Comparison of ENCODE assay signal across 10 mouse cellular contexts in the genomic region with DNA sequence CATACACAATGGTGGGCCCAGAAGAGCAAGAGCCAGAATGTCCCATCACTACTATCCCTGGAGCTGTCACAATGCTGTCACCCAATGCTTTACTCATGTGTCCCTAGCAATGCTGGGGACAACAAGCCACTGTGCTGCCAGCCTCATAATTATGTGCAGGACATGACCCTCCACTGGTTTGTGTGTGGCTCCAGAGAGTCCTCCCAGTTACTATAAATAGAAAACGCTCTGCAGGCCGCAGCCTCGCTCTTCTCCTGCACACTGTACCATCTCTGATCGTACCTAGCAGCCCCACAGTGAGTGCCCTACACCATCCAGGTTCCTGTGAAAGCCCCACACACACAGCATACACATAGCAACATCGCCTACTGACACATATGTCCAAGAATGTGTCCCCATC. TPM values are rescaled to one million over a fixed set of nuclear protein-coding genes. Genes with fewer than 3 reads are reported as not detected.
DNase-seq lines count a peak whose midpoint lies in the region; ATAC-seq lines count a peak whose summit lies in the region.
"Had no signal": no experiment of that assay in that cellular context is flagged by ENCODE, and none has a peak within 500 bp of the region (broad histone marks: within the 10 kb centered on the region; RNA-seq: fewer than 3 reads in every experiment).

No protein-coding gene starts in this region.

- no peak for ATAC-seq in megakaryocyte, adult 5-6 weeks (ENCODE audit: poor library complexity, severe bottlenecking)
- no peak for ATAC-seq in neural tube, embryonic 15.5 days (ENCODE audit: low FRiP score)

- H3K4me1 ChIP-seq in megakaryocyte, embryonic 14.5 days = peaks cover 53% of the 10 kb centered on the region
- peaks cover 29% of the 10 kb centered on the region for H3K4me1 ChIP-seq in neural tube, embryonic 15.5 days

- peaks cover 15% of the 10 kb centered on the region for H3K36me3 ChIP-seq in megakaryocyte, embryonic 14.5 days (replicated peaks; ENCODE audit: low read length)
- no peaks in the 10 kb centered on the region for H3K36me3 ChIP-seq in neural tube, embryonic 15.5 days

- peak overlapping the region; percentile 78 for H3K4me2 ChIP-seq in neural tube, embryonic 15.5 days

- H3K27me3 ChIP-seq in megakaryocyte, embryonic 14.5 days (replicated peaks) = peaks cover 2% of the 10 kb centered on the region
- H3K27me3 ChIP-seq in neural tube, embryonic 15.5 days (replicated peaks) = no peaks in the 10 kb centered on the region

- H3K9me3 ChIP-seq in megakaryocyte, embryonic 14.5 days = no peaks in the 10 kb centered on the region
- H3K9me3 ChIP-seq in neural tube, embryonic 15.5 days (replicated peaks) = no peaks in the 10 kb centered on the region

- peak overlapping the region; percentile 93 for H3K4me3 ChIP-seq in megakaryocyte, embryonic 14.5 days (replicated peaks)
- H3K4me3 ChIP-seq in neural tube, embryonic 15.5 days (replicated peaks) = peak overlapping the region; percentile 71

- 87% methylated on average over 5 of the region's 5 CpGs for WGBS in neural tube, embryonic 15.5 days

- H3K27ac ChIP-seq in neural tube, embryonic 15.5 days (replicated peaks) = no peak overlapping the region
- H3K27ac ChIP-seq: liver, embryonic 14.5 days had no signal

- peak; percentile 97 for DNase-seq in heart, adult 11 months
- no peak for DNase-seq in heart, postnatal 25 days (ENCODE audit: low spot score)
- DNase-seq in heart, postnatal 4 days = peak; percentile 53
- DNase-seq in gastrocnemius, adult 8-10 months (ENCODE audit: low spot score in 2 of 2) = no peak
- no peak for DNase-seq in right cerebral cortex, postnatal 36 days (ENCODE audit: low spot score in 2 of 2)
- DNase-seq: gastrocnemius, postnatal 14 days had no signal

- intact Hi-C loops in heart, postnatal 25 days (cut with DNase I) = no loop called here

- no peak overlapping the region for H3K9ac ChIP-seq in neural tube, embryonic 15.5 days (replicated peaks)
- H3K9ac ChIP-seq: liver, embryonic 14.5 days had no signal

RNA-seq across cellular contexts. Expression of a gene that starts 1.7 kb away (rescaled TPM):
- total RNA-seq in heart, postnatal 25 days (2021) = 10 to 100 TPM; 62.2 to 72.2 TPM
- 3.4 and 40.6 TPM in 2 replicates for polyA plus RNA-seq in megakaryocyte, embryonic 14.5 days (2012; ENCODE audit: insufficient read depth, low replicate concordance)
- 37.6 and 39.2 TPM in 2 replicates for total RNA-seq in megakaryocyte, adult 5-6 weeks (2015)
- 28.7 and 33.0 TPM in 2 replicates for total RNA-seq in megakaryocyte, adult 5-6 weeks (2017)
- 10 to 100 TPM; 68.9 to 76.9 TPM for total RNA-seq in heart, postnatal 4 days (2021)
- polyA plus RNA-seq in neural tube, embryonic 15.5 days (2015; fragmentation: Nextera tagmentation; extraction: Ambion mirVana) = 117 and 123 TPM in 2 replicates
- total RNA-seq in gastrocnemius, adult 8-10 months (2022) = 10 to 100 TPM; 17.5 to 24.8 (median 18.9) TPM

RNA-seq across cellular contexts. Expression of a gene that starts 31.0 kb away (rescaled TPM):
- total RNA-seq in heart, postnatal 25 days (2021) = 10 to 100 TPM; 23.8 to 24.4 TPM
- polyA plus RNA-seq in megakaryocyte, embryonic 14.5 days (2012; ENCODE audit: insufficient read depth, low replicate concordance) = 1.2 and 3.4 TPM in 2 replicates
- total RNA-seq in megakaryocyte, adult 5-6 weeks (2015) = 24.1 and 26.3 TPM in 2 replicates
- 67.6 and 87.1 TPM in 2 replicates for total RNA-seq in megakaryocyte, adult 5-6 weeks (2017)
- 10 to 100 TPM; 23.0 to 26.7 TPM for total RNA-seq in heart, postnatal 4 days (2021)
- polyA plus RNA-seq in neural tube, embryonic 15.5 days (2015; fragmentation: Nextera tagmentation; extraction: Ambion mirVana) = 24.6 and 27.6 TPM in 2 replicates
- total RNA-seq in gastrocnemius, adult 8-10 months (2022) = 10 to 100 TPM; 28.2 to 35.0 (median 31.0) TPM

Comparison
In these comparisons a context has a peak if more than half of its experiments do, and no peak if none do; other contexts are left out.
1. DNase-seq: peak in heart, adult 11 months (single experiment) and heart, postnatal 4 days (single experiment); none in heart, postnatal 25 days (single experiment), gastrocnemius, adult 8-10 months (0 of 2) and right cerebral cortex, postnatal 36 days (0 of 2).